ENCODE assay signal across 19 mouse cellular contexts in the genomic region with DNA sequence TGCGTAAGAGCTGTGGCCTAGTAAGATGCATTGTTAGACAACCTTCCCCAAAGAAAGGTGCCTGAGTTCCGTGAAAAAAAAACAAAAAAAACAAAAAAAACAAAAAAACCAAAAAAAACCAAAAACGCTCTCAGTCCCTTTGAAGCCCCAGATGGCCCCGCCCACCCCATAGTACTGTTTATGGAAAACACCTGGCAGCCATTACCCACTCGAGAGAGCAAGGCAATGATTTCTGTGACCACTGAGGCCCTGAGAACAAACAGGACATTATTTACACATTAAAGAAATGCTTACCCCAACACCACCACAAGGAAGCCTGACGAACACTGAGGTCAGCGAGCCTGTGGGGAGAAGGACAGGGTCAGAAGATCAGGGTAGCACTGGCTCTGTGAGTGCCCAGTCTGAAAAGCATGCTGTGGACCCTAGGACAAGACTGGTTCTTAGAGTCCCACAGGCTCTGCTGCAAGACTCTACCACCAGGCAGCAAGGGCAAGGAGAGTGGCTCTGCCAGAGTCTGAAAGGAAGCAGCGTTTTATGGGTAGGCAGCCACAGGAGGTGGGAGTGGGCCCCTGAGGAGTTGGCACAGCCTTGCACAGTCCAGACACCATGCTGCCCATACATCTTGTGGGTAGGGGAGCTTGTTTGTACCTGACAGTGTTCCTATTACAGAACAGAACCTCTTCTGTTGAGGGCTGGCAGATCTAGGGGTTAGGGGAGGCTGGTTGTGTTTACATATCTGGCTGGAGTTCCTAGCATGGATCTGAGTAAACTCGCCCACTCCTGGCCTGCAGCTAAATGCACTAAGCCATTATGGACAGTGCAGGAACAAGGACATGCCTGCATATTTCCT.
A peak's percentile ranks its signal among the peaks of the same experiment; 100 is the strongest.
DNase-seq lines count a peak whose midpoint lies in the region; ATAC-seq lines count a peak whose summit lies in the region.
"Had no signal": no experiment of that assay in that cellular context is flagged by ENCODE, and none has a peak within 500 bp of the region (broad histone marks: within the 10 kb centered on the region; RNA-seq: fewer than 3 reads in every experiment).

No protein-coding gene starts in this region.

- H3K36me3 ChIP-seq in embryonic facial prominence, embryonic 13.5 days = peaks cover 65% of the 10 kb centered on the region
- peaks cover 3% of the 10 kb centered on the region for H3K36me3 ChIP-seq in limb, embryonic 11.5 days (ENCODE audit: control insufficient read depth, insufficient read depth, low read length)
- H3K36me3 ChIP-seq in midbrain, embryonic 14.5 days (ENCODE audit: control insufficient read depth, insufficient read depth, low read length) = peaks cover 65% of the 10 kb centered on the region

- H3K4me3 ChIP-seq in embryonic facial prominence, embryonic 13.5 days = no peak overlapping the region
- H3K4me3 ChIP-seq in limb, embryonic 11.5 days (ENCODE audit: low read depth, low read length) = no peak overlapping the region
- no peak overlapping the region for H3K4me3 ChIP-seq in midbrain, embryonic 14.5 days (replicated peaks; ENCODE audit: low read depth, low read length)
- H3K4me3 ChIP-seq: liver, embryonic 15.5 days; midbrain, embryonic 10.5 days had no signal

- 32% methylated on average over 9 of the region's 9 CpGs for WGBS in embryonic facial prominence, embryonic 13.5 days
- WGBS in limb, embryonic 11.5 days = 29% methylated on average over 9 of the region's 9 CpGs
- whole genome bisulfite sequencing in midbrain, embryonic 14.5 days = 89% methylated on average over 9 of the region's 9 CpGs

- H3K27ac ChIP-seq in embryonic facial prominence, embryonic 13.5 days = peak overlapping the region; percentile 85
- H3K27ac ChIP-seq in limb, embryonic 11.5 days (replicated peaks; ENCODE audit: low read depth, low read length) = peak overlapping the region; percentile 87
- H3K27ac ChIP-seq in midbrain, embryonic 14.5 days (replicated peaks; ENCODE audit: low read depth, low read length) = no peak overlapping the region
- H3K27ac ChIP-seq: kidney, postnatal 0 days; liver, embryonic 15.5 days; macrophage; midbrain, embryonic 10.5 days had no signal

- H3K9ac ChIP-seq in embryonic facial prominence, embryonic 13.5 days = no peak overlapping the region
- peak overlapping the region; percentile 30; the same call in 1 of the 2 replicates for H3K9ac ChIP-seq in limb, embryonic 11.5 days (ENCODE audit: low read length)
- H3K9ac ChIP-seq in midbrain, embryonic 14.5 days (replicated peaks; ENCODE audit: low read length) = no peak overlapping the region
- H3K9ac ChIP-seq: liver, embryonic 15.5 days had no signal

- H3K9me3 ChIP-seq in embryonic facial prominence, embryonic 13.5 days = no peaks in the 10 kb centered on the region
- H3K9me3 ChIP-seq in limb, embryonic 11.5 days (ENCODE audit: control insufficient read depth, low read length) = no peaks in the 10 kb centered on the region
- no peaks in the 10 kb centered on the region for H3K9me3 ChIP-seq in midbrain, embryonic 14.5 days (ENCODE audit: control insufficient read depth, low read length)
- H3K9me3 ChIP-seq: liver, embryonic 15.5 days; midbrain, embryonic 10.5 days had no signal

- peak; percentile 26 for DNase-seq in thymus, postnatal 14 days
- no peak for DNase-seq in thymus, postnatal 10 days (ENCODE audit: low spot score in 2 of 2)
- DNase-seq in limb, embryonic 11.5 days (ENCODE audit: low spot score) = peak; percentile 71
- DNase-seq in adrenal gland, postnatal 10 days = no peak
- DNase-seq in kidney, adult 8-10 months = no peak
- no peak for DNase-seq in midbrain, embryonic 14.5 days
- DNase-seq: adrenal gland, adult 2 months; cerebellum, adult 8-10 months; heart, adult 18-20 months; heart, postnatal 36 days; right cerebral cortex, postnatal 14 days; spleen, adult 18-20 months had no signal

- H3K4me1 ChIP-seq in embryonic facial prominence, embryonic 13.5 days = peaks cover 45% of the 10 kb centered on the region
- peaks cover 28% of the 10 kb centered on the region for H3K4me1 ChIP-seq in limb, embryonic 11.5 days (ENCODE audit: control insufficient read depth, insufficient read depth, low read length)
- no peaks in the 10 kb centered on the region for H3K4me1 ChIP-seq in midbrain, embryonic 14.5 days (ENCODE audit: control insufficient read depth, insufficient read depth, low read length)
- H3K4me1 ChIP-seq: liver, embryonic 15.5 days; midbrain, embryonic 10.5 days had no signal

- no peak overlapping the region for H3K4me2 ChIP-seq in embryonic facial prominence, embryonic 13.5 days
- H3K4me2 ChIP-seq in limb, embryonic 11.5 days (ENCODE audit: low read depth, severe bottlenecking) = no peak overlapping the region
- H3K4me2 ChIP-seq in midbrain, embryonic 14.5 days (ENCODE audit: low read length) = no peak overlapping the region
- H3K4me2 ChIP-seq: liver, embryonic 15.5 days had no signal

- no peaks in the 10 kb centered on the region for H3K27me3 ChIP-seq in embryonic facial prominence, embryonic 13.5 days
- H3K27me3 ChIP-seq in limb, embryonic 11.5 days (ENCODE audit: control insufficient read depth, insufficient read depth, low read length) = no peaks in the 10 kb centered on the region
- no peaks in the 10 kb centered on the region for H3K27me3 ChIP-seq in midbrain, embryonic 14.5 days (ENCODE audit: control insufficient read depth, insufficient read depth, low read length)
- H3K27me3 ChIP-seq: liver, embryonic 15.5 days had no signal

- ATAC-seq in embryonic facial prominence, embryonic 13.5 days (ENCODE audit: insufficient number of reproducible peaks, insufficient read depth, low FRiP score, low TSS enrichment, low read depth) = no peak
- peak; percentile 42 for ATAC-seq in limb, embryonic 11.5 days (ENCODE audit: insufficient number of reproducible peaks, low FRiP score, low TSS enrichment, low read depth)
- no peak for ATAC-seq in midbrain, embryonic 14.5 days (ENCODE audit: low FRiP score, low TSS enrichment)
- ATAC-seq: hindbrain, embryonic 16.5 days; intestine, embryonic 16.5 days had no signal

Comparison
In these comparisons a context has a peak if more than half of its experiments do, and no peak if none do; other contexts are left out.
1. DNase-seq: peak in thymus, postnatal 14 days (single experiment) and limb, embryonic 11.5 days (single experiment); none in thymus, postnatal 10 days (0 of 2), adrenal gland, postnatal 10 days (single experiment), kidney, adult 8-10 months (0 of 2) and midbrain, embryonic 14.5 days (single experiment).